Mouse (Mus musculus) cortical plate, adult 2 months (tissue): Measurements from ENCODE around the gene H1f0.

ENCODE experiments used
- CTCF ChIP-seq: fragments of 200-500 bp; IDR thresholded peaks from 2 replicates; pipeline ENCODE4 v1.5.1; 2011; ENCODE audit warnings: mild to moderate bottlenecking, control low read depth, low read length; ENCODE audit not compliant: insufficient read depth; ENCODE audit errors: extremely low read depth
- POLR2A ChIP-seq: fragments of 200-500 bp; IDR thresholded peaks from 2 replicates; pipeline ENCODE4 v1.6.1; 2011; ENCODE audit warnings: mild to moderate bottlenecking, low read length, control low read depth; ENCODE audit not compliant: insufficient read depth; ENCODE audit errors: extremely low read depth

DNA sequence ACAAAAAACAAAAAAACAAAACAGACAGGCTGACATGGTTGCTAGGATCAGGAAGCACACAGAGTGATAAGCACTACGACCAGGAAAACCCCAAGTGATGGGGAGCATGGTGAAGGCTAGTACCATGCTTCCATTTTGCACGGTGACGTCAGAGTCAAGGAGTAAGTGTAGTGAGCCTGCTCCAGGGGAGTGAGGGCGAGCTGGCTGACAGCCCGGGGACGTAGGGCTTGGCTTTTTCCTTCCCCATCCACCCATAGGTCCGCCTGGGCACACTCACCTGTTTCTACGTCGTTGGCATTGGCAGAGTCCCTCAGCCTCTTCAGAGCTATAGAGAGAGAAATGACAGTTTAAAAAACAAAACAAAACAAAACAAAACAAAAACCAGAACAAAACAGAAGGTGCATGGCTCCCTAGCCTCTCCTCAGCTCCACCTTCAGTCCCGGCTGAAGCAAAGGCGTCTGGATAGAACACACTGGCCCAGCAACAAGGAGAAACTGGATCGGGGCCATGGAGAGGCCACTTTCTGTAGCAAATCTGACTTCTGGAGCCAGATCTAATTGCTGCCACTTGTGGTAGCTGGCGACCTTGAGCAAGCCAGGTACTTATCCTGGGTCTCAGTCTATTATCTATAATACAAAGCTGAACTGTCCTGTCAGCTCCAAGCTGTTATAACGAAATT lies 32.8 kb downstream of the H1f0 start:
- no peak for TF ChIP-seq POLR2A
- TF ChIP-seq CTCF: no peak
